In genomic region chr13:20937452-20937851, GRCm38 (mm10) we compare ENCODE assay signal across 8 mouse cellular contexts.
A peak's percentile ranks its signal among the peaks of the same experiment; 100 is the strongest.
DNase-seq lines count a peak whose midpoint lies in the region; ATAC-seq and TF ChIP-seq lines count a peak whose summit lies in the region.

No protein-coding gene starts in this region.

- no peak for ATAC-seq in CD4-positive, CD25-positive, alpha-beta regulatory T cell, adult 4 months

- peak; percentile 91 for TF ChIP-seq CTCF in layer of hippocampus, adult 2 months (conservative IDR thresholded peaks at IDR 0.05)

- DNase-seq in CD4-positive, CD25-positive, alpha-beta regulatory T cell, adult 2 months (ENCODE audit: low read depth, low spot score), result peak; percentile 51
- DNase-seq in NIH3T3 (ENCODE audit: low read depth), result peak; percentile 63
- DNase-seq in cerebellum, adult 9-11 months, result peak; percentile 37
- DNase-seq in frontal cortex, postnatal 25 days (ENCODE audit: low spot score in 2 of 2), result peak; percentile 33 to 48
- peak; percentile 10 to 70 for DNase-seq in layer of hippocampus, adult 2 months (ENCODE audit: low spot score in 2 of 2)
- DNase-seq in lung, postnatal 25 days (ENCODE audit: low spot score), result peak; percentile 61
- DNase-seq in spleen, adult 12 weeks (ENCODE audit: low spot score), result peak; percentile 3

- H3K27ac ChIP-seq in layer of hippocampus, adult 2 months, result no peak overlapping the region

- no peak overlapping the region for H3K4me3 ChIP-seq in layer of hippocampus, adult 2 months

Comparison
In these comparisons a context has a peak if more than half of its experiments do, and no peak if none do; other contexts are left out.
1. DNase-seq: peak in every context shown above with its lines; median percentile 63 in NIH3T3; 61 in lung, postnatal 25 days; 51 in CD4-positive, CD25-positive, alpha-beta regulatory T cell, adult 2 months; 40 in frontal cortex, postnatal 25 days; 40 in layer of hippocampus, adult 2 months; 37 in cerebellum, adult 9-11 months; 3 in spleen, adult 12 weeks.